8 mouse cellular contexts compared by ENCODE assay signal in genomic region chr16:28517596-28518524, GRCm38 (mm10).
DNase-seq lines count a peak whose midpoint lies in the region; ATAC-seq and TF ChIP-seq lines count a peak whose summit lies in the region.

No protein-coding gene starts in this region.

- H3K27ac ChIP-seq in bone marrow macrophage, adult 2 months (ENCODE audit: insufficient read depth, low read depth, low read length) = no peak overlapping the region
- no peak overlapping the region for H3K27ac ChIP-seq in embryonic facial prominence, embryonic 15.5 days (replicated peaks)
- no peak overlapping the region for H3K27ac ChIP-seq in heart, embryonic 13.5 days (replicated peaks)
- H3K27ac ChIP-seq in kidney, postnatal 0 days = no peak overlapping the region
- no peak overlapping the region for H3K27ac ChIP-seq in stomach, embryonic 14.5 days (ENCODE audit: low read length)

- H3K4me1 ChIP-seq in bone marrow macrophage, adult 2 months (ENCODE audit: control insufficient read depth, insufficient read depth, low read length) = no peaks in the 10 kb centered on the region
- H3K4me1 ChIP-seq in embryonic facial prominence, embryonic 15.5 days = no peaks in the 10 kb centered on the region
- H3K4me1 ChIP-seq in heart, embryonic 13.5 days = peaks cover 6% of the 10 kb centered on the region; the same call in 1 of the 2 replicates
- H3K4me1 ChIP-seq in kidney, postnatal 0 days (replicated peaks; ENCODE audit: insufficient read depth, low read length) = no peaks in the 10 kb centered on the region
- no peaks in the 10 kb centered on the region for H3K4me1 ChIP-seq in stomach, embryonic 14.5 days (ENCODE audit: control insufficient read depth, insufficient read depth, low read length)

- no peak overlapping the region for H3K9ac ChIP-seq in embryonic facial prominence, embryonic 15.5 days
- peak overlapping the region; percentile 65 for H3K9ac ChIP-seq in heart, embryonic 13.5 days
- no peak overlapping the region for H3K9ac ChIP-seq in kidney, postnatal 0 days (ENCODE audit: low read depth, low read length)
- no peak overlapping the region for H3K9ac ChIP-seq in stomach, embryonic 14.5 days (replicated peaks; ENCODE audit: low read depth, low read length)

- 0 out of 2 replicates have a peak overlapping the region, but pooled peaks have one; percentile 7 for H3K4me3 ChIP-seq in bone marrow macrophage, adult 2 months (ENCODE audit: insufficient read depth, low read length)
- H3K4me3 ChIP-seq in embryonic facial prominence, embryonic 15.5 days (replicated peaks) = peak overlapping the region; percentile 18
- H3K4me3 ChIP-seq in heart, embryonic 13.5 days = peak overlapping the region; percentile 43
- 0 out of 2 replicates have a peak overlapping the region, but pooled peaks have one; percentile 22 for H3K4me3 ChIP-seq in kidney, postnatal 0 days (replicated peaks; ENCODE audit: low read depth, low read length)
- no peak overlapping the region for H3K4me3 ChIP-seq in stomach, embryonic 14.5 days (ENCODE audit: low read depth, low read length)

- peak overlapping the region; percentile 35 for H3K4me2 ChIP-seq in embryonic facial prominence, embryonic 15.5 days (replicated peaks)
- H3K4me2 ChIP-seq in heart, embryonic 13.5 days = peak overlapping the region; percentile 71
- peak overlapping the region; percentile 57 for H3K4me2 ChIP-seq in kidney, postnatal 0 days (ENCODE audit: low read length)
- H3K4me2 ChIP-seq in stomach, embryonic 14.5 days (replicated peaks; ENCODE audit: low read depth, low read length) = peak overlapping the region; percentile 39

- no peaks in the 10 kb centered on the region; the same call in 1 of the 2 replicates for H3K27me3 ChIP-seq in embryonic facial prominence, embryonic 15.5 days
- no peaks in the 10 kb centered on the region for H3K27me3 ChIP-seq in heart, embryonic 13.5 days (replicated peaks)
- H3K27me3 ChIP-seq in kidney, postnatal 0 days (ENCODE audit: insufficient read depth, low read length) = no peaks in the 10 kb centered on the region
- no peaks in the 10 kb centered on the region for H3K27me3 ChIP-seq in stomach, embryonic 14.5 days (ENCODE audit: control insufficient read depth, insufficient read depth, low read length)

- 27% methylated on average over 21 of the region's 21 CpGs for WGBS in embryonic facial prominence, embryonic 15.5 days
- 34% methylated on average over 21 of the region's 21 CpGs for WGBS in heart, embryonic 13.5 days
- 23% methylated on average over 21 of the region's 21 CpGs for WGBS in kidney, postnatal 0 days
- WGBS in stomach, embryonic 14.5 days = 26% methylated on average over 21 of the region's 21 CpGs

- H3K36me3 ChIP-seq in embryonic facial prominence, embryonic 15.5 days = no peaks in the 10 kb centered on the region
- no peaks in the 10 kb centered on the region for H3K36me3 ChIP-seq in heart, embryonic 13.5 days
- H3K36me3 ChIP-seq in kidney, postnatal 0 days (ENCODE audit: insufficient read depth, low read length) = no peaks in the 10 kb centered on the region
- no peaks in the 10 kb centered on the region for H3K36me3 ChIP-seq in stomach, embryonic 14.5 days (ENCODE audit: control insufficient read depth, insufficient read depth, low read length)

- DNase-seq in 416B (ENCODE audit: low read depth) (peak; percentile 68), liver (peak; percentile 62)
- peak; percentile 90 for DNase-seq in kidney, postnatal 0 days (ENCODE audit: low spot score)
- peak; percentile 7 to 11 for DNase-seq in monocyte, adult 2 months (ENCODE audit: low read depth in 1 of 2, low spot score in 2 of 2)

- no peak for TF ChIP-seq POLR2A in bone marrow macrophage, adult 2 months (IDR thresholded peaks at IDR 0.05; ENCODE audit: borderline replicate concordance, low read depth, low read length)

- TF ChIP-seq CTCF in bone marrow macrophage, adult 2 months (IDR thresholded peaks at IDR 0.05; ENCODE audit: low read depth, low read length) = peak; percentile 57
- peak; percentile 86 for TF ChIP-seq CTCF in kidney, postnatal 0 days (IDR thresholded peaks at IDR 0.05; ENCODE audit: low read depth)

- no peaks in the 10 kb centered on the region for H3K9me3 ChIP-seq in embryonic facial prominence, embryonic 15.5 days (replicated peaks)
- no peaks in the 10 kb centered on the region for H3K9me3 ChIP-seq in heart, embryonic 13.5 days
- H3K9me3 ChIP-seq in kidney, postnatal 0 days (replicated peaks; ENCODE audit: low read length) = no peaks in the 10 kb centered on the region
- no peaks in the 10 kb centered on the region for H3K9me3 ChIP-seq in stomach, embryonic 14.5 days (ENCODE audit: control insufficient read depth, low read depth, low read length)

- peak; percentile 29; the same call in 1 of the 2 replicates for ATAC-seq in embryonic facial prominence, embryonic 15.5 days (ENCODE audit: insufficient number of reproducible peaks, low FRiP score, low TSS enrichment, low read depth)
- no peak for ATAC-seq in heart, embryonic 13.5 days (ENCODE audit: extremely low read depth, insufficient number of reproducible peaks, low FRiP score, low TSS enrichment)
- ATAC-seq in kidney, postnatal 0 days (replicated peaks; ENCODE audit: low FRiP score, low read depth) = peak; percentile 80
- ATAC-seq in stomach, embryonic 14.5 days (ENCODE audit: insufficient number of reproducible peaks, insufficient read depth, low FRiP score, low read depth) = peak; percentile 56; the same call in 1 of the 2 replicates

Comparison
In these comparisons a context has a peak if more than half of its experiments do, and no peak if none do; other contexts are left out.
1. DNase-seq: peak in every context shown above with its lines; median percentile 90 in kidney, postnatal 0 days; 68 in 416B; 62 in liver; 9 in monocyte, adult 2 months.